23 mouse cellular contexts compared by ENCODE assay signal in genomic region chr1:150505794-150506193, GRCm38 (mm10). TPM values are rescaled to one million over a fixed set of nuclear protein-coding genes. Genes with fewer than 3 reads are reported as not detected.
DNase-seq lines count a peak whose midpoint lies in the region; ATAC-seq and TF ChIP-seq lines count a peak whose summit lies in the region.
"Had no signal": no experiment of that assay in that cellular context is flagged by ENCODE, and none has a peak within 500 bp of the region (broad histone marks: within the 10 kb centered on the region; RNA-seq: fewer than 3 reads in every experiment).

No protein-coding gene starts in this region.

- H3K4me2 ChIP-seq in hindbrain, embryonic 14.5 days (replicated peaks): no peak overlapping the region
- H3K4me2 ChIP-seq: embryonic facial prominence, embryonic 12.5 days; forebrain, embryonic 12.5 days; forebrain, embryonic 15.5 days; heart, embryonic 11.5 days; hindbrain, embryonic 12.5 days; intestine, embryonic 15.5 days had no signal

- peak; percentile 77 for ATAC-seq in granulocyte monocyte progenitor cell, adult 5-6 weeks (replicated peaks; ENCODE audit: poor library complexity, severe bottlenecking)
- no peak for ATAC-seq in hindbrain, embryonic 14.5 days (ENCODE audit: low FRiP score)
- ATAC-seq: forebrain, embryonic 15.5 days; hindbrain, embryonic 16.5 days; intestine, embryonic 15.5 days had no signal

- H3K36me3 ChIP-seq in hindbrain, embryonic 14.5 days (replicated peaks; ENCODE audit: control insufficient read depth, insufficient read depth): no peaks in the 10 kb centered on the region
- no peaks in the 10 kb centered on the region for H3K36me3 ChIP-seq in kidney, adult 2 months (ENCODE audit: control insufficient read depth, insufficient read depth, low read length)
- H3K36me3 ChIP-seq: embryonic facial prominence, embryonic 12.5 days; forebrain, embryonic 12.5 days; forebrain, embryonic 15.5 days; hindbrain, embryonic 12.5 days; intestine, embryonic 15.5 days had no signal

- no peak overlapping the region for H3K27ac ChIP-seq in hindbrain, embryonic 14.5 days
- H3K27ac ChIP-seq in kidney, adult 2 months (ENCODE audit: insufficient read depth, low read depth, low read length): no peak overlapping the region
- H3K27ac ChIP-seq: embryonic facial prominence, embryonic 12.5 days; forebrain, embryonic 12.5 days; forebrain, embryonic 15.5 days; hindbrain, embryonic 12.5 days; intestine, embryonic 15.5 days had no signal

- no peaks in the 10 kb centered on the region for H3K4me1 ChIP-seq in hindbrain, embryonic 14.5 days (replicated peaks; ENCODE audit: control insufficient read depth, insufficient read depth, low read length)
- peaks cover 5% of the 10 kb centered on the region; the same call in 1 of the 2 replicates for H3K4me1 ChIP-seq in kidney, adult 2 months (ENCODE audit: control insufficient read depth, insufficient read depth, low read length)
- H3K4me1 ChIP-seq: embryonic facial prominence, embryonic 12.5 days; forebrain, embryonic 12.5 days; forebrain, embryonic 15.5 days; hindbrain, embryonic 12.5 days; intestine, embryonic 15.5 days had no signal

- no peaks in the 10 kb centered on the region for H3K27me3 ChIP-seq in hindbrain, embryonic 14.5 days (ENCODE audit: control insufficient read depth, insufficient read depth, low read length)
- H3K27me3 ChIP-seq in kidney, adult 2 months (replicated peaks; ENCODE audit: control insufficient read depth, insufficient read depth, low read length): no peaks in the 10 kb centered on the region
- H3K27me3 ChIP-seq: embryonic facial prominence, embryonic 12.5 days; forebrain, embryonic 12.5 days; forebrain, embryonic 15.5 days; hindbrain, embryonic 12.5 days; intestine, embryonic 15.5 days had no signal

- 65% methylated on average over 2 of the region's 2 CpGs for WGBS in hindbrain, embryonic 14.5 days
- WGBS in kidney, adult 2 months: 40% methylated on average over 2 of the region's 2 CpGs

- DNase-seq in 416B (ENCODE audit: low read depth): peak; percentile 7
- DNase-seq in A20 (ENCODE audit: low read depth, low spot score): peak; percentile 4
- DNase-seq in layer of hippocampus, postnatal 36 days: no peak
- DNase-seq in hindbrain, embryonic 14.5 days (ENCODE audit: low spot score): no peak
- no peak for DNase-seq in kidney, adult 2 months
- DNase-seq: adrenal gland, adult 2 months; adrenal gland, postnatal 14 days; B cell, adult 2 months; cerebellum, adult 11-12 months; cerebellum, adult 8-10 months; cerebellum, postnatal 10 days; cerebellum, postnatal 36 days; gastrocnemius, postnatal 25 days had no signal

- no peak overlapping the region for H3K4me3 ChIP-seq in hindbrain, embryonic 14.5 days (replicated peaks; ENCODE audit: low read length)
- no peak overlapping the region for H3K4me3 ChIP-seq in kidney, adult 2 months (ENCODE audit: insufficient read depth, low read depth, low read length)
- H3K4me3 ChIP-seq: embryonic facial prominence, embryonic 12.5 days; erythroblast, embryonic 14.5 days; forebrain, embryonic 12.5 days; forebrain, embryonic 15.5 days; hindbrain, embryonic 12.5 days; intestine, embryonic 15.5 days had no signal

- TF ChIP-seq POLR2A in kidney, adult 2 months (IDR thresholded peaks at IDR 0.05; ENCODE audit: low read depth, low read length): no peak

- H3K9me3 ChIP-seq in hindbrain, embryonic 14.5 days (ENCODE audit: control insufficient read depth, low read length): no peaks in the 10 kb centered on the region
- H3K9me3 ChIP-seq: embryonic facial prominence, embryonic 12.5 days; forebrain, embryonic 12.5 days; forebrain, embryonic 15.5 days; hindbrain, embryonic 12.5 days; intestine, embryonic 15.5 days had no signal

- TF ChIP-seq CTCF in kidney, adult 2 months (conservative IDR thresholded peaks at IDR 0.05; ENCODE audit: insufficient read depth, insufficient read length, low read depth, low read length): no peak

- H3K9ac ChIP-seq in hindbrain, embryonic 14.5 days: no peak overlapping the region
- H3K9ac ChIP-seq: embryonic facial prominence, embryonic 12.5 days; forebrain, embryonic 12.5 days; forebrain, embryonic 15.5 days; hindbrain, embryonic 12.5 days; intestine, embryonic 15.5 days had no signal

RNA-seq across cellular contexts. Expression of gene Prg4, which starts 39.8 kb away (rescaled TPM):
- total RNA-seq in granulocyte monocyte progenitor cell, adult 5-6 weeks (2014; fragmentation: Nextera tagmentation): not detected in 2 replicates
- total RNA-seq in granulocyte monocyte progenitor cell, adult 5-6 weeks (2017): not detected in 2 replicates
- 1 to 10 TPM in 1 of 2 experiments, under 1 TPM in 1; 0.45 to 2.8 TPM for total RNA-seq in layer of hippocampus, postnatal 36 days (2021)
- 0.75 and 0.90 TPM in 2 replicates for polyA plus RNA-seq in hindbrain, embryonic 14.5 days (2014; fragmentation: Nextera tagmentation; extraction: Ambion mirVana)
- 0.11 and 0.44 TPM in 2 replicates for polyA plus RNA-seq in kidney, adult 2 months (2012; rRNA removed)
- total RNA-seq: hematopoietic stem cell, adult 5-6 weeks had no signal
- polyA plus RNA-seq: erythroblast, embryonic 14.5 days had no signal

Comparison
In these comparisons a context has a peak if more than half of its experiments do, and no peak if none do; other contexts are left out.
1. DNase-seq: peak in 416B (single experiment) and A20 (single experiment); none in layer of hippocampus, postnatal 36 days (0 of 2), hindbrain, embryonic 14.5 days (single experiment) and kidney, adult 2 months (single experiment).